Mouse (Mus musculus) limb, embryonic 11.5 days (tissue): ENCODE results near the gene Nr2e1. TPM values are rescaled to one million over a fixed set of nuclear protein-coding genes. Genes with fewer than 3 reads are reported as not detected.

Source experiments
- ATAC-seq: fragments of 200-750 bp; cut with Nextera tagmentation; 2 replicates; pipeline ENCODE4 v1.8.0; 2017; ENCODE audit warnings: low read depth; ENCODE audit not compliant: insufficient number of reproducible peaks, low FRiP score, low TSS enrichment
- DNase-seq: peaks from one replicate; pipeline ENCODE4 v3.0.0-alpha.2; 2015; ENCODE audit warnings: low spot score
- H3K27ac ChIP-seq: fragments of 300-500 bp; sonication (generic); replicated peaks from 2 replicates; pipeline ENCODE4 v1.5.1; 2014; ENCODE audit warnings: low read depth, mild to moderate bottlenecking, low read length
- H3K27me3 ChIP-seq: fragments of 300-500 bp; sonication (generic); 2 replicates; pipeline ENCODE4 v1.6.1; 2014; ENCODE audit warnings: mild to moderate bottlenecking, low read length, mixed read lengths; ENCODE audit not compliant: control insufficient read depth, insufficient read depth
- H3K36me3 ChIP-seq: fragments of 300-500 bp; sonication (generic); 2 replicates; pipeline ENCODE4 v1.6.1; 2014; ENCODE audit warnings: mild to moderate bottlenecking, low read length, moderate library complexity, mixed read lengths; ENCODE audit not compliant: control insufficient read depth, insufficient read depth
- H3K4me1 ChIP-seq: fragments of 300-500 bp; sonication (generic); 2 replicates; pipeline ENCODE4 v1.6.1; 2014; ENCODE audit warnings: low read length, mixed read lengths; ENCODE audit not compliant: control insufficient read depth, insufficient read depth
- H3K4me2 ChIP-seq: fragments of 300-500 bp; sonication (generic); 2 replicates; pipeline ENCODE4 v1.6.1; 2014; ENCODE audit warnings: low read depth, mild to moderate bottlenecking, moderate library complexity; ENCODE audit not compliant: severe bottlenecking
- H3K4me3 ChIP-seq: fragments of 300-500 bp; sonication (generic); 2 replicates; pipeline ENCODE4 v1.5.1; 2014; ENCODE audit warnings: low read depth, low read length
- H3K9ac ChIP-seq: fragments of 300-500 bp; sonication (generic); 2 replicates; pipeline ENCODE4 v1.6.1; 2014; ENCODE audit warnings: mild to moderate bottlenecking, low read length
- H3K9me3 ChIP-seq: fragments of 300-500 bp; sonication (generic); 2 replicates; pipeline ENCODE4 v1.6.1; 2016; ENCODE audit warnings: low read length; ENCODE audit not compliant: control insufficient read depth
- WGBS: fragments of 180-500 bp; shearing (Covaris S2); extraction: QIAGEN DNeasy Blood & Tissue Kit; methylation state at CpG from one replicate; pipeline ENCODE4 v1.1.7; 2014; 5-methylcytosine and 5-hydroxymethylcytosine counted together
- polyA plus RNA-seq: library from polyadenylated mRNA; unstranded; fragments of >200 nt; fragmentation: Nextera tagmentation; extraction: Ambion mirVana; gene quantifications from 2 replicates; pipeline ENCODE4 v1.2.1, GENCODE M21; 2014

The Nr2e1 gene
- polyA plus RNA-seq, 1 experiment from 2014 or later, result not detected

DNA sequence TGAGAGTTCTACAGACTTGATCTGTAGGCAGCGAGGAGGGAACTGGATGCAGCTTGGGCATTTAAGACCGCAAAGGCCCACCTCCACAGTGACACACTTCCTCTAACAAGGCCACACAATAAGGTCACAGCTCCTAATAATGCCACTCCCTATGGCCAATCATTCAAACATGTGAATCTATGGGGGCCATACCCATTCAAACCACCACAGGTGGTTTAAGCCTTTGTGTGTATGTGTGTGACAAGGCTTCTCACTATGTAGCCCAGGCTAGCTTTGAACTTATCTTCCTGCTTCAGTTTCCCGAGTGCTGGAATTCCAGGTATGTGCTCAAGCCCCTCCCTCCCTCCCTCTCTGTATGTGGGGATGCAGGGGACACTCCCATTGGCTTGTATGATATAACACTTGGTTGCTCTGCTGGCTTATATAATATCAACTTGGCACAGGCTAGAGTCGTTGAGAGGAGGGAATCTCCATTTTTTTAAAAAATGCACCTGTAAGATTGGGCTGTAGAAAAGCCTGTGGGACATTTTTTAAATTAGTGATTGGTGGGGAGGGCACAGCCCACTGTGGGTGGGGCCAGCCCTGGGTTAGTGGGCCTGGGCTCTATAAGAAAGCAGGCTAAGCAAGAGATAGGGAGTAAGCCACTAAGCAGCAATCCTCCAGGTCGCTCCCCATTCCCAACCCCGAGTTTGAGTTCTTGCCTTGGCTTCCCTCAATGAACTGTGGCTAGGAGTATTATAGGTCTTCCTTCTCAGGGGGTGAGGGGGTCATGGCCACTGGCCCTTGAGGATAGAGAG lies 37.5 kb downstream of the Nr2e1 start:
- H3K27me3 ChIP-seq, result no peaks in the 10 kb centered on the region

GRCm38 (mm10) chr10:42537571-42538316 lies 45.7 kb downstream of the Nr2e1 start:
- Histone ChIP-seq H3K4me3 (no peak overlapping the region), H3K4me2 (no peak overlapping the region), H3K27ac (no peak overlapping the region), H3K36me3 (peaks cover 5% of the 10 kb centered on the region; the same call in 1 of the 2 replicates), H3K27me3 (no peaks in the 10 kb centered on the region), H3K9me3 (no peaks in the 10 kb centered on the region), H3K4me1 (no peaks in the 10 kb centered on the region), H3K9ac (no peak overlapping the region)
- DNase-seq (no peak), ATAC-seq (no peak)
- WGBS, result 83% methylated on average over 9 of the region's 9 CpGs

More for the DNA sequence above, 37.5 kb downstream of the Nr2e1 start:
- no peak overlapping the region for H3K4me2 ChIP-seq
- no peak overlapping the region for H3K27ac ChIP-seq
- no peak for DNase-seq
- H3K9me3 ChIP-seq, result no peaks in the 10 kb centered on the region
- no peaks in the 10 kb centered on the region for H3K36me3 ChIP-seq
- no peak overlapping the region for H3K4me3 ChIP-seq
- no peak for ATAC-seq
- no peaks in the 10 kb centered on the region for H3K4me1 ChIP-seq
- 81% methylated on average over 6 of the region's 6 CpGs for WGBS
- H3K9ac ChIP-seq, result no peak overlapping the region

DNA sequence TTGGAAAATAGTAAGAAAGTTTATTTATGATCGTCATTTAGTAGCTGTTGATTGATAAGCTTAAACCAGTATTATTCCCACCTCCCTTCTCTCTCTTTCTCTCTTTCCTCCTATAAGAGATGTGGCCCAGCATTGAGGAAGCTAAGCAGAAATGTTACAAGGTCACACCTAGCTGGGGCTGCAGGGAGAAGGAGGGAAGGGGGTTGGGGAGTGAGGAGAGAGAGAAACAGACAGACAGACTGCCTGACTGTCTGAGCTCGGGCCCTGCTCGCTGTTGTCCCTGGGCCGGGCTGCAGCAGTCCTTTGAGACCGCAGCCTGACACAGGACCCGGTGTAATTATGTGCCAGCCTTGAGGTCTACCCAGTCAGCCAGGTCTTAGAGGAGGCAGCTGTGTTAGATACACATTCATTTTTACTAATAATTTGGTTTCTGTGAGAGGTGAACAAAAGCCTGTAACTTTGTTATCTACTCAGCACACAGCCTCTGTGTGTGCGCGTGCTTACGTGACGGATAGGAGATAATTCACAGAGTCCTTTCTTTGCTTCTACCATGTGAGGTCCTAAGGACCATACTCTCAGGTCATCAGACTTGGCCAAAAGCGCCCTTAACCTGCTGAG lies 49.5 kb downstream of the Nr2e1 start:
- peaks cover 7% of the 10 kb centered on the region for H3K36me3 ChIP-seq
- no peaks in the 10 kb centered on the region for H3K4me1 ChIP-seq
- no peak overlapping the region for H3K4me3 ChIP-seq
- no peak overlapping the region for H3K27ac ChIP-seq
- no peaks in the 10 kb centered on the region for H3K27me3 ChIP-seq
- DNase-seq (no peak), ATAC-seq (no peak)
- no peak overlapping the region for H3K9ac ChIP-seq
- 93% methylated on average over 11 of the region's 11 CpGs for WGBS
- no peak overlapping the region for H3K4me2 ChIP-seq
- no peaks in the 10 kb centered on the region for H3K9me3 ChIP-seq

DNA sequence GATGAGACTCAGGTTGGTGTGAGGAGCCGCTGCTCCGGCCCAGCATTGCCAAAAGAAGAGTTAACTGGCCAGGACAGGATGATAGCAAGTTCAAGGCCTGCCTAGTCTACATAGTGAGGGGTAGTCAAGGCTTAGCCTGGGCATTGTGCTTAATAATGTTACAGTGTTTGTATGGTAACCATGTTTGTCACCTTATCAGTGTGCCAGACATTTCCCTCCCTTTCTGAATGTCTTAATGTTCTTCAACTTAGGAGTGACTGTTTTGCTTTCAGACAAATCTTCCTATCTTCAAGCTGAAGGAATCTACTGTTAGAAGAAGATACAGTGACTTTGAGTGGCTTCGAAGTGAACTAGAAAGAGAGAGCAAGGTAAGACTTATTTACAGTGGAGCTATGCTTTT lies 57.8 kb downstream of the Nr2e1 start:
- Histone ChIP-seq H3K36me3 (peaks cover 4% of the 10 kb centered on the region), H3K9me3 (no peaks in the 10 kb centered on the region), H3K4me2 (no peak overlapping the region), H3K4me3 (no peak overlapping the region), H3K9ac (no peak overlapping the region), H3K4me1 (peaks cover 4% of the 10 kb centered on the region), H3K27ac (no peak overlapping the region), H3K27me3 (no peaks in the 10 kb centered on the region)
- ATAC-seq (no peak), DNase-seq (no peak)
- 97% methylated on average over 3 of the region's 3 CpGs for WGBS

- no peak for ATAC-seq
These were observed 59.8 kb downstream of the Nr2e1 start for GRCm38 (mm10) chr10:42523556-42524162.

GRCm38 (mm10) chr10:42522912-42523311 lies 60.5 kb downstream of the Nr2e1 start:
- no peaks in the 10 kb centered on the region; the same call in 1 of the 2 replicates for H3K36me3 ChIP-seq
- H3K27me3 ChIP-seq, result no peaks in the 10 kb centered on the region
- no peak overlapping the region for H3K9ac ChIP-seq
- no peak overlapping the region for H3K4me3 ChIP-seq
- DNase-seq (no peak), ATAC-seq (no peak)
- no peak overlapping the region for H3K4me2 ChIP-seq
- peaks cover 4% of the 10 kb centered on the region for H3K4me1 ChIP-seq
- 59% methylated on average over 2 of the region's 2 CpGs for WGBS
- no peak overlapping the region for H3K27ac ChIP-seq
- no peaks in the 10 kb centered on the region for H3K9me3 ChIP-seq

More at GRCm38 (mm10) chr10:42523556-42524162, 59.8 kb downstream of the Nr2e1 start:
- H3K9me3 ChIP-seq, result no peaks in the 10 kb centered on the region
- H3K9ac ChIP-seq, result no peak overlapping the region
- DNase-seq, result no peak
- peaks cover 2% of the 10 kb centered on the region for H3K36me3 ChIP-seq
- H3K4me2 ChIP-seq, result no peak overlapping the region
- no peak overlapping the region for H3K27ac ChIP-seq
- no peaks in the 10 kb centered on the region for H3K27me3 ChIP-seq
- peaks cover 4% of the 10 kb centered on the region for H3K4me1 ChIP-seq
- H3K4me3 ChIP-seq, result no peak overlapping the region
- WGBS, result 75% methylated on average over 11 of the region's 11 CpGs

GRCm38 (mm10) chr10:42521315-42521981 lies 62.0 kb downstream of the Nr2e1 start:
- Histone ChIP-seq H3K36me3 (no peaks in the 10 kb centered on the region), H3K9me3 (no peaks in the 10 kb centered on the region), H3K27ac (no peak overlapping the region), H3K4me3 (no peak overlapping the region), H3K9ac (no peak overlapping the region), H3K4me1 (peaks cover 4% of the 10 kb centered on the region), H3K4me2 (no peak overlapping the region), H3K27me3 (no peaks in the 10 kb centered on the region)
- WGBS, result 76% methylated on average over 5 of the region's 5 CpGs
- ATAC-seq (no peak), DNase-seq (no peak)

GRCm38 (mm10) chr10:42518363-42518762 lies 65.1 kb downstream of the Nr2e1 start:
- no peaks in the 10 kb centered on the region for H3K9me3 ChIP-seq
- WGBS, result 92% methylated on average over 8 of the region's 8 CpGs
- no peak overlapping the region for H3K27ac ChIP-seq
- peaks cover under 1% of the 10 kb centered on the region; the same call in 1 of the 2 replicates for H3K4me1 ChIP-seq
- ATAC-seq (no peak), DNase-seq (no peak)
- H3K27me3 ChIP-seq, result no peaks in the 10 kb centered on the region
- H3K9ac ChIP-seq, result no peak overlapping the region
- no peak overlapping the region for H3K4me3 ChIP-seq
- no peaks in the 10 kb centered on the region for H3K36me3 ChIP-seq
- H3K4me2 ChIP-seq, result no peak overlapping the region
